28 mouse cellular contexts compared by ENCODE assay signal in genomic region chr13:31720731-31721130, GRCm38 (mm10).
"Had no signal": no experiment of that assay in that cellular context is flagged by ENCODE, and none has a peak within 500 bp of the region (broad histone marks: within the 10 kb centered on the region; RNA-seq: fewer than 3 reads in every experiment).

No protein-coding gene starts in this region.

- H3K27me3 ChIP-seq: embryonic facial prominence, embryonic 12.5 days; embryonic facial prominence, embryonic 13.5 days; embryonic facial prominence, embryonic 15.5 days; forebrain, embryonic 12.5 days; forebrain, embryonic 13.5 days; forebrain, embryonic 15.5 days had no signal

- H3K9me3 ChIP-seq: embryonic facial prominence, embryonic 10.5 days; embryonic facial prominence, embryonic 12.5 days; embryonic facial prominence, embryonic 13.5 days; embryonic facial prominence, embryonic 15.5 days; forebrain, embryonic 10.5 days; forebrain, embryonic 12.5 days; forebrain, embryonic 13.5 days; forebrain, embryonic 15.5 days had no signal

- H3K9ac ChIP-seq: embryonic facial prominence, embryonic 12.5 days; embryonic facial prominence, embryonic 13.5 days; embryonic facial prominence, embryonic 15.5 days; forebrain, embryonic 12.5 days; forebrain, embryonic 13.5 days; forebrain, embryonic 15.5 days; forebrain, postnatal 0 days had no signal

- DNase-seq: cerebellum, adult 2 months; cerebellum, adult 8-10 months; cerebellum, adult 9-10 months; cerebellum, adult 9-11 months; cerebellum, postnatal 10 days; cerebellum, postnatal 14 days; cerebellum, postnatal 25 days; cerebellum, postnatal 36 days; embryo, embryonic 11 days; forebrain, postnatal 0 days; gastrocnemius, adult 2 months; gastrocnemius, postnatal 10 days; gastrocnemius, postnatal 14 days; gastrocnemius, postnatal 25 days; gastrocnemius, postnatal 36 days; heart, adult 18-20 months; heart, adult 2 months had no signal

- H3K4me3 ChIP-seq: embryonic facial prominence, embryonic 10.5 days; embryonic facial prominence, embryonic 12.5 days; embryonic facial prominence, embryonic 13.5 days; embryonic facial prominence, embryonic 15.5 days; erythroblast, embryonic 14.5 days; forebrain, embryonic 10.5 days; forebrain, embryonic 12.5 days; forebrain, embryonic 13.5 days; forebrain, embryonic 15.5 days; gastrocnemius, adult 2 months; heart, adult 2 months had no signal

- H3K36me3 ChIP-seq: embryonic facial prominence, embryonic 10.5 days; embryonic facial prominence, embryonic 12.5 days; embryonic facial prominence, embryonic 13.5 days; embryonic facial prominence, embryonic 15.5 days; forebrain, embryonic 10.5 days; forebrain, embryonic 12.5 days; forebrain, embryonic 15.5 days had no signal

- H3K27ac ChIP-seq: embryonic facial prominence, embryonic 10.5 days; embryonic facial prominence, embryonic 12.5 days; embryonic facial prominence, embryonic 15.5 days; forebrain, embryonic 10.5 days; forebrain, embryonic 12.5 days; forebrain, embryonic 13.5 days; forebrain, embryonic 15.5 days; gastrocnemius, adult 2 months; heart, adult 2 months had no signal

- ATAC-seq: forebrain, embryonic 13.5 days; forebrain, embryonic 14.5 days; forebrain, embryonic 15.5 days; forebrain, embryonic 16.5 days; forebrain, postnatal 0 days had no signal

- H3K4me1 ChIP-seq: embryonic facial prominence, embryonic 15.5 days; forebrain, embryonic 10.5 days; forebrain, embryonic 12.5 days; forebrain, embryonic 13.5 days; forebrain, embryonic 15.5 days had no signal

- H3K4me2 ChIP-seq: embryonic facial prominence, embryonic 12.5 days; embryonic facial prominence, embryonic 13.5 days; embryonic facial prominence, embryonic 15.5 days; forebrain, embryonic 12.5 days; forebrain, embryonic 13.5 days; forebrain, embryonic 15.5 days had no signal
